Mouse (Mus musculus) colon, adult 2 months (tissue): ENCODE results near the gene Ormdl1. TPM values are rescaled to one million over a fixed set of nuclear protein-coding genes. Genes with fewer than 3 reads are reported as not detected.

Experiments
- polyA plus RNA-seq: library from polyadenylated mRNA; depleted of rRNA; stranded (reverse); fragments of >200 nt; gene quantifications from 2 replicates; pipeline ENCODE4 v1.2.3, GENCODE M21; 2012; rRNA removed

Ormdl1 gene
- 3.5 and 4.3 TPM in 2 replicates for polyA plus RNA-seq

GRCm38 (mm10) chr1:53296581-53297383, at the start of gene Ormdl1, which contains the start of the genes Pms1 and Gm28778:
Gene Ormdl1, plus strand, starts transcription at chr1:53297095.
Gene Pms1, minus strand, starts transcription at chr1:53297018.
Gene Gm28778, plus strand, starts transcription at chr1:53297111.

GRCm38 (mm10) chr1:53312989-53313967, 16.4 kb downstream of the Ormdl1 start, which contains the start of gene Osgepl1:
Gene Osgepl1, plus strand, starts transcription at chr1:53313624.

GRCm38 (mm10) chr1:53352327-53353261, 55.7 kb downstream of the Ormdl1 start, which contains the start of the genes Asdurf, Gm28551 and Asnsd1:
Gene Asdurf, minus strand, starts transcription at chr1:53352619.
Gene Gm28551, minus strand, starts transcription at chr1:53352667.
Gene Asnsd1, minus strand, starts transcription at chr1:53352752.

Other genes with a start within 250 kb of the Ormdl1 start
- not detected in 2 replicates for gene Mstn, start 235.5 kb upstream of the Ormdl1 start, polyA plus RNA-seq
- gene 1700019A02Rik, start 109.5 kb upstream of the Ormdl1 start, polyA plus RNA-seq = not detected in 2 replicates
- 0.80 and 1.1 TPM in 2 replicates for gene Pms1, start 77 bp upstream of the Ormdl1 start, polyA plus RNA-seq
- 20.6 and 26.4 TPM in 2 replicates for gene Gm28778, start within 50 bp of the Ormdl1 start, polyA plus RNA-seq
- gene Osgepl1, start 16.5 kb downstream of the Ormdl1 start, polyA plus RNA-seq = 1.3 and 1.5 TPM in 2 replicates
- not detected in 2 replicates for gene Asdurf, start 55.5 kb downstream of the Ormdl1 start, polyA plus RNA-seq
- not detected in 2 replicates for gene Gm28551, start 55.6 kb downstream of the Ormdl1 start, polyA plus RNA-seq
- gene Asnsd1, start 55.7 kb downstream of the Ormdl1 start, polyA plus RNA-seq = 3.1 and 3.2 TPM in 2 replicates